Mouse (Mus musculus) spleen, embryonic (tissue): ENCODE data around the gene Olfr1150-ps1.

Experiments used
- CTCF ChIA-PET: fragments of 350-600 bp; sonication (Branson Sonifier 250); formaldehyde crosslinking; loops from one replicate; lab custom pipeline; 2022; lab: Charles Lee

The Olfr1150-ps1 gene

DNA sequence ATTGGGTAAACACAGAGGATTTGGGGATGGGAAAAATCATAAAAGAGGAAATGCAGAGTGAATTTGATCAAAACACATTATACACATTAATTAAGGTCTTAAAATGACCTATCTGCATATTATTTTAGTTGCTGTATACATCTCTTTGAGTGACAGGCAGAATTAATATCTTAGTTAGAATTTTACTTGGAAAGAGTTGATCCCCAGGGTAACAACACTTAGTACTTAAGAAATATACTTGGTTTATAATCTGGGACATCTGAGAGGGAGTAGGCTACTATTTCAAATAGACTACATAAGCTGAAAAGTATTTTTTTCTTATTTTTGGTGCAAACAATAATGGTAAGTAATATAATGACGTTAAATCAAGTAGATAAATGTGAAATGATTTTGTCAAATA lies at the start of gene Olfr1150-ps1:
Olfr1150-ps1 (plus strand) TSS at position 301 of the 400 bp plus-strand sequence.
- CTCF ChIA-PET: no interaction called here

DNA sequence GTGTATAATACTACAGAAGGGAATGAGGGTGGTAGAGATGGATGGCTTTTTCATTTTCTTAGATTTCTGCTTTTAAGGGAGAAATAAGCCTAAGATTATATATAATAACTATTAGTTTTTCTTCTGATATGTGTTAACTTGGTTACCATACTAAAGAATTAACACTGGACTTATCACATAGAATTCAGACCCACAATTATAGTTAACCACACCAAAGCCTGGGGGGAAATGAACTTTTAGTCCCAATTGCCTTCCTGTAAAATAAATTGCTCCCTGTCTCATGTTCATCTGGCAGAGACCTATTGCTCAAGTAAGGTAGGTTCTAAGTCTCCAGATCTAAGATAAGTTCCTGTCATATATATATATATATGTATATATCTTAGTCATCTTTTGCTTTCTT lies 43.5 kb upstream of the Olfr1150-ps1 start, which contains the start of gene Olfr1143:
Olfr1143 (plus strand) TSS at position 301 of the 400 bp plus-strand sequence.
- CTCF ChIA-PET: no interaction called here

DNA sequence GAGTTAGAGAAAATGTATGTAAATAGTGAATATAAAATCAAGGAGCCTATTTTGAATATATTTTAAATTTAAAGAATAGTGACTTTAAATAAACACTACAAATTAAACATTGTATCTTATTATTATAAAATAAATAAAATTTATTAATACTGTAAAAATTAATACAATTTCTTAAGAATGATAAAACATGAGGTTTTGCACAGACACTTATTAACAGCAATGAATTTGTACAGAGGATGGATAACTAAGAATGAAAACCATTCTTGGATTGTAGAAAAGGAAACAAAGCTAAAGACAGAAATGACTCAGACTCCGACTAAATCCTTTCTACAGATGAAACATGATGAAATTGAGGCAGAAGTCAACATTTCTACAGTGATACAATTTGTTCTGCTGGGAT lies 34.3 kb upstream of the Olfr1150-ps1 start, which contains the start of gene Olfr1145:
Olfr1145 (plus strand) TSS at position 301 of the 400 bp plus-strand sequence.
- CTCF ChIA-PET: no interaction called here

DNA sequence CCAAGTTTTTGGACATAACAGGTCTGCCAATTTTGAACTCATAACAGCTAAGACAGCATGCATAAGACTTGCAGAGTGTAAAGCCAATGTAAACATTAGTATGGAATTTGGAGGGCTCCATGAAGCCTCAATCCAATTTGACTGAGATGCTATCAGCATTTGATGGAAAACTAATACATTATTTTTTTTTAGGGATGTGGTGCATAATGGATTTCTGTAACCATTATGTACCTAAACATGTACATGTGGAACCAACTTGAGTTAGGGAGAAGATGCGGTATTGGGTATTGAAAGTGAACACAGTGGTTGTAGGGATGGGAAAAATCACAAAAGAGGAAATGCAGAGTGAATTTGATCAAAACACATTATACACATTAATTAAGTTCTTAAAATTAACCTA lies 13.6 kb upstream of the Olfr1150-ps1 start, which contains the start of gene Olfr1148:
Olfr1148 (plus strand) TSS at position 301 of the 400 bp plus-strand sequence.
- CTCF ChIA-PET: no interaction called here

DNA sequence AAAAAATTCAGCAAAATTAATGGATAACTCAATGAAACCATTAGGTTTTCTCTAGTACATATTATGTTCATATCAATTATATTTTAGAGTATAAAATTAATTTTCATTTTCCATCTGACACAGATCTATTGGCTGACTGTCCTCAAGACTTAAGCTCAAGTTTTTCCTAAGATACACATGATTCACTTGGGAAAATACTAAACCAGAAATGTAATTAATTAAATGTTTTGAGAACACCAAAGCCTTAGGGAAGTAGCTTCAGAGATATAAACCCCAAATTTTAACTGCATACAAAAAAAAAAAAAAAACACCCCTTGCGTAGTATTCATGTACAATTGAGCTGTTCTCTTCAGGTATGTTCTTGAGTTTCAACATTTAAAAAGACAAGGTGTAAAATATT lies 11.8 kb downstream of the Olfr1150-ps1 start, which contains the start of gene Olfr1151:
Olfr1151 (plus strand) TSS at position 301 of the 400 bp plus-strand sequence.
- CTCF ChIA-PET: no interaction called here

DNA sequence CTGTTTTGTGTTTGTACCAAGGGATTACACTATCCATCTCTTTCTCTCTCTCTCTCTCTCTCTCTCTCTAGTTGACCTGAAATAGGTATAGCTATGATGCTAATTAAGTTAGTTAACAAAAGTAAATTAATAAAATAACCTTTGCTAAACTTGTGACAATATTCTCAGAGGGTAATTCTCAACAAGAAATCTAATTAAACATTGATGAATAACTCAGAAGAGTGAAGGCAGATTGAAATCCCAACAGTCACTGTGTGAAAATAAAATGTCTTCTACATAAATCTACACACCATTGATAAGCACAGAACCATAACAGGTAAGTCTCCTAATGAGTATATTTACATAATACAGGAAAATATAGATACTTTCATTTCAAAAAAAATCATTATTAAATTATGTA lies 22.4 kb downstream of the Olfr1150-ps1 start, which contains the start of gene Olfr1152:
Olfr1152 (plus strand) TSS at position 301 of the 400 bp plus-strand sequence.
- CTCF ChIA-PET: interaction anchor here (0.6 kb wide), 1 partner anchor 955 kb away, joined by 3 read pairs; no protein-coding TSS in a partner anchor

DNA sequence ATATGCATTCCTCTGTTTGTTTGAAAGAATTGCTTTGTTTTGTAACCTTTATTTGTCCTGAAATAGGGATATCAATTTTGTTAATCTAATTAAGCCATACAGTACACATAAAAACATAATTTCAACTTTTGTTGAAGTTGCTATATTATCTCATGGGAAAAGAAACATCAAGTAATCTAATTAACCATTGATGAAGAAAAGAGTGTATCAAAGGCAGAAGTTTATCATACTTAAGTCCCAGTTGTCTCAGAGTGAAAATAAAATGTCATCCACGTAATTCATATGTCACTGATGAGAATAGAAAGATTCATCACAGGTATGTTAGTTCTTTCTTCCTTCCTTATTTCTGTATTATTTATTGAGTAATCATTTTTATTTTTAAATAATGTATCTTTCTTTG lies 50.9 kb downstream of the Olfr1150-ps1 start, which contains the start of gene Olfr1153:
Olfr1153 (plus strand) TSS at position 301 of the 400 bp plus-strand sequence.
- CTCF ChIA-PET: no interaction called here
